Mouse (Mus musculus) olfactory bulb, adult 2 months (tissue): ENCODE measurements around the gene Egln2.

ENCODE experiments used
- CTCF ChIP-seq: fragments of 200-500 bp; IDR thresholded peaks from 2 replicates; pipeline ENCODE4 v1.5.1; 2012; ENCODE audit warnings: low read depth, mild to moderate bottlenecking, low read length, moderate library complexity; ENCODE audit not compliant: insufficient read depth
- POLR2A ChIP-seq: fragments of 200-500 bp; IDR thresholded peaks from 2 replicates; pipeline ENCODE4 v1.6.1; 2012; ENCODE audit warnings: mild to moderate bottlenecking, low read depth, low read length, moderate library complexity; ENCODE audit not compliant: insufficient read depth

GRCm38 (mm10) chr7:27128946-27129345, 37.7 kb downstream of the Egln2 start:
- TF ChIP-seq CTCF (no peak), POLR2A (no peak)
